Mouse (Mus musculus) lung, postnatal 14 days (tissue): ENCODE measurements at regions not wholly inside any gene's neighbourhood (a gene's known extent, or its start where the extent isn't known, plus 50 kb on each side); places are given as distances from the start of the nearest gene placed in this dataset.

ENCODE experiments used
- DNase-seq: peaks from one replicate; pipeline ENCODE4 v3.0.0; 2021

GRCm38 (mm10) chr13:78577497-78577896 lies 377.9 kb upstream of the Nr2f1 start:
- no peak for DNase-seq

- DNase-seq = no peak
Observed at GRCm38 (mm10) chr13:78576300-78577296, 377.0 kb upstream of the Nr2f1 start.

GRCm38 (mm10) chr13:78571093-78571492 lies 371.5 kb upstream of the Nr2f1 start:
- DNase-seq = no peak

- no peak for DNase-seq
Observed at GRCm38 (mm10) chr13:78524446-78524937, 324.9 kb upstream of the Nr2f1 start.

GRCm38 (mm10) chr13:78520771-78521170 lies 321.2 kb upstream of the Nr2f1 start:
- no peak for DNase-seq

- no peak for DNase-seq
Observed at GRCm38 (mm10) chr13:78520186-78520585, 320.6 kb upstream of the Nr2f1 start.

GRCm38 (mm10) chr13:78500551-78500950 lies 301.0 kb upstream of the Nr2f1 start:
- peak; percentile 6 for DNase-seq

GRCm38 (mm10) chr13:78483760-78484357 lies 284.3 kb upstream of the Nr2f1 start:
- no peak for DNase-seq

GRCm38 (mm10) chr13:78482929-78483759 lies 283.6 kb upstream of the Nr2f1 start:
- peak; percentile 78 for DNase-seq

GRCm38 (mm10) chr13:78451333-78452070 lies 251.9 kb upstream of the Nr2f1 start:
- DNase-seq = no peak

GRCm38 (mm10) chr13:78446726-78447031 lies 247.1 kb upstream of the Nr2f1 start:
- DNase-seq = no peak

- no peak for DNase-seq
Observed at GRCm38 (mm10) chr13:78445891-78446725, 246.6 kb upstream of the Nr2f1 start.

- DNase-seq = no peak
Observed at GRCm38 (mm10) chr13:78444691-78445349, 245.3 kb upstream of the Nr2f1 start.

- no peak for DNase-seq
Observed at GRCm38 (mm10) chr13:78428469-78428868, 228.9 kb upstream of the Nr2f1 start.

GRCm38 (mm10) chr13:78428084-78428445 lies 228.5 kb upstream of the Nr2f1 start:
- DNase-seq = no peak

- peak; percentile 13 for DNase-seq
Observed at GRCm38 (mm10) chr13:78427141-78428083, 227.9 kb upstream of the Nr2f1 start.

GRCm38 (mm10) chr13:78426306-78426921 lies 226.9 kb upstream of the Nr2f1 start:
- DNase-seq = no peak

- DNase-seq = no peak
Observed at GRCm38 (mm10) chr13:78405071-78405470, 205.5 kb upstream of the Nr2f1 start.

GRCm38 (mm10) chr13:78383761-78384160 lies 184.2 kb upstream of the Nr2f1 start:
- no peak for DNase-seq
